Mouse (Mus musculus): Measurements from ENCODE around the gene Btbd35f7.
"Not testable (repeated sequence)": the region's sequence is repeated elsewhere in the genome, so short reads cannot be mapped to it uniquely, and the experiment has no call there.

The Btbd35f7 gene

DNA sequence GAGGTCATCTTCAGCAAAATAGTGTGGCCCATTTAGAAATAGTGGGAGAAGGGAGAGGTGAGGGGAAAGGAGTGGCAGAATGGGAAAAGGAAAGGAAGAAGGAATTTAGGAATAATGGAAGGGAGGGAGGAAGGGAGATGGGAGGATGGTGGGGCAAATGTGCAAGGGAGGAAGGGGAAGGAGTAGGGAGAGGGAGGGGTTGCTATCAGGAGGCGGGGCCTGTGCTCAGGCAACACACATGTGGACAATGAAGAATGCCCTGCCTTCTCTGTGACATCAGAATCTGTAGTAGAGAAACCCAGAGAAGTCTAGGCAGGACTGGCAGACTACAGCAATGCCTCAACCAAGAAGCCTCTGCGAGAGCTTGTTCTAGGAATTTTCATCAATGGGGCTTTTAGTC is at the start of gene Btbd35f7:
Btbd35f7 (plus strand) TSS at position 301 of the 400 bp plus-strand sequence.
- DNase-seq, result not testable (repeated sequence)

Data from lung, adult 18-20 months (tissue).